Mouse (Mus musculus) embryo, embryonic 10 days (tissue): ENCODE measurements around the gene S100a10.

Source experiments
- DNase-seq: peaks from one replicate; pipeline ENCODE4 v3.0.0-alpha.2; 2015; ENCODE audit warnings: low spot score

Gene S100a10

GRCm38 (mm10) chr3:93547749-93548540 lies 6.9 kb upstream of the S100a10 start:
- no peak for DNase-seq

- DNase-seq, result no peak
Observed at GRCm38 (mm10) chr3:93548541-93549266, 6.2 kb upstream of the S100a10 start.

- DNase-seq, result no peak
Observed at GRCm38 (mm10) chr3:93549986-93550385, 4.9 kb upstream of the S100a10 start.

GRCm38 (mm10) chr3:93551950-93552901 lies 2.7 kb upstream of the S100a10 start:
- no peak for DNase-seq

- no peak for DNase-seq
Observed at GRCm38 (mm10) chr3:93553311-93553710, 1.6 kb upstream of the S100a10 start.

- no peak for DNase-seq
Observed at GRCm38 (mm10) chr3:93553765-93554378, 1.0 kb upstream of the S100a10 start.

GRCm38 (mm10) chr3:93554379-93554980 lies 400 bp upstream of the S100a10 start:
- peak; percentile 47 for DNase-seq

- peak; percentile 36 for DNase-seq
Observed at GRCm38 (mm10) chr3:93555878-93556254, 986 bp downstream of the S100a10 start.

GRCm38 (mm10) chr3:93556599-93556998 lies 1.7 kb downstream of the S100a10 start:
- no peak for DNase-seq

- no peak for DNase-seq
Observed at GRCm38 (mm10) chr3:93557471-93557870, 2.6 kb downstream of the S100a10 start.

- DNase-seq, result no peak
Observed at GRCm38 (mm10) chr3:93559961-93560360, 5.1 kb downstream of the S100a10 start.

- no peak for DNase-seq
Observed at GRCm38 (mm10) chr3:93562372-93562771, 7.5 kb downstream of the S100a10 start.

GRCm38 (mm10) chr3:93563216-93563615 lies 8.3 kb downstream of the S100a10 start:
- DNase-seq, result no peak

GRCm38 (mm10) chr3:93566892-93567291 lies 12.0 kb downstream of the S100a10 start:
- DNase-seq, result no peak

- DNase-seq, result no peak
Observed at GRCm38 (mm10) chr3:93567721-93568120, 12.8 kb downstream of the S100a10 start.

GRCm38 (mm10) chr3:93568428-93569040 lies 13.7 kb downstream of the S100a10 start:
- DNase-seq, result no peak

- no peak for DNase-seq
Observed at GRCm38 (mm10) chr3:93569046-93569445, 14.2 kb downstream of the S100a10 start.

GRCm38 (mm10) chr3:93572058-93572791 lies 17.3 kb downstream of the S100a10 start:
- DNase-seq, result no peak

GRCm38 (mm10) chr3:93579317-93580038 lies 24.6 kb downstream of the S100a10 start:
- no peak for DNase-seq

- DNase-seq, result no peak
Observed at GRCm38 (mm10) chr3:93580039-93580403, 25.1 kb downstream of the S100a10 start.
